Mouse (Mus musculus) CH12.LX (cell line): ENCODE measurements around the gene Sesn1. TPM values are rescaled to one million over a fixed set of nuclear protein-coding genes. Genes with fewer than 3 reads are reported as not detected.

Source experiments
- DNase-seq: peaks from one replicate; pipeline ENCODE4 v3.0.0-alpha.2; 2013; ENCODE audit errors: extremely low read depth
- H3K27ac ChIP-seq: 2 replicates; pipeline ENCODE4 v1.5.1; 2012; ENCODE audit warnings: low read depth, mild to moderate bottlenecking, control low read depth, moderate library complexity; ENCODE audit not compliant: insufficient read depth
- H3K27me3 ChIP-seq: replicated peaks from 2 replicates; pipeline ENCODE3; 2012; ENCODE audit warnings: inconsistent platforms
- H3K36me3 ChIP-seq, 2 experiments: replicated peaks in 1 of 2; 2 replicates each; pipeline versions ENCODE3 to v1.6.1; 2012; ENCODE audit warnings: inconsistent platforms in 1 of 2, low read length in 1 of 2, mild to moderate bottlenecking in 1 of 2, mixed read lengths in 1 of 2, moderate library complexity in 1 of 2; ENCODE audit not compliant: control insufficient read depth in 1 of 2, insufficient read depth in 1 of 2
- H3K4me1 ChIP-seq, 2 experiments: 2 replicates each; pipeline ENCODE4 v1.6.1; 2012; ENCODE audit warnings: inconsistent platforms in 1 of 2, moderate library complexity in 1 of 2; ENCODE audit not compliant: insufficient read depth in 2 of 2, control insufficient read depth in 1 of 2
- H3K4me2 ChIP-seq: 2 replicates; pipeline ENCODE4 v1.6.1; 2012; ENCODE audit warnings: low read depth, mild to moderate bottlenecking, control low read depth; ENCODE audit not compliant: poor library complexity, insufficient read depth, severe bottlenecking
- H3K4me3 ChIP-seq, 3 experiments: fragments of 150-350 bp in 1 of 3; sonication (generic) in 1 of 3; replicated peaks in 1 of 3; 2 replicates each; pipeline versions ENCODE3 to v1.5.1; 2011 to 2012; ENCODE audit warnings: low read depth in 2 of 3, low read length in 2 of 3, mild to moderate bottlenecking in 2 of 3, moderate library complexity in 2 of 3, control low read depth in 1 of 3, improper control_type of control experiment in 1 of 3, inconsistent platforms in 1 of 3, mixed read lengths in 1 of 3; ENCODE audit not compliant: poor library complexity in 1 of 3
- H3K79me2 ChIP-seq: replicated peaks from 2 replicates; pipeline ENCODE4 v1.6.1; 2012; ENCODE audit warnings: mild to moderate bottlenecking, moderate library complexity; ENCODE audit not compliant: control insufficient read depth, poor library complexity, insufficient read depth, severe bottlenecking; ENCODE audit errors: extremely low read depth
- H3K9ac ChIP-seq: 2 replicates; pipeline ENCODE4 v1.6.1; 2012; ENCODE audit warnings: low read depth, mild to moderate bottlenecking, control low read depth, moderate library complexity; ENCODE audit not compliant: insufficient read depth
- H3K9me3 ChIP-seq: replicated peaks from 2 replicates; pipeline ENCODE3; 2012; ENCODE audit warnings: low read length, inconsistent platforms, mixed read lengths
- BHLHE40 ChIP-seq: IDR thresholded peaks from 2 replicates; pipeline ENCODE4 v1.6.1; 2011; ENCODE audit warnings: mild to moderate bottlenecking, low read depth, low read length, improper control_type of control experiment
- CHD1 ChIP-seq: IDR thresholded peaks from 2 replicates; pipeline ENCODE4 v1.6.1; 2012; ENCODE audit warnings: low read depth, low read length, improper control_type of control experiment, inconsistent platforms
- CTCF ChIP-seq, 2 experiments: IDR thresholded peaks in 1 of 2; conservative IDR thresholded peaks in 1 of 2; 2 replicates each; pipeline ENCODE4 v1.5.1; 2011 to 2012; ENCODE audit warnings: low read depth in 2 of 2, low read length in 2 of 2, improper control_type of control experiment in 1 of 2, inconsistent platforms in 1 of 2, mild to moderate bottlenecking in 1 of 2, moderate library complexity in 1 of 2
- ELF1 ChIP-seq: IDR thresholded peaks from 2 replicates; pipeline ENCODE4 v1.6.1; 2014; ENCODE audit warnings: low read depth, mild to moderate bottlenecking, inconsistent platforms, low read length, improper control_type of control experiment
- ETS1 ChIP-seq: conservative IDR thresholded peaks from 2 replicates; pipeline ENCODE4 v1.6.1; 2012; ENCODE audit warnings: low read depth, mild to moderate bottlenecking, inconsistent platforms, low read length, improper control_type of control experiment, moderate library complexity
- GABPA ChIP-seq: IDR thresholded peaks from 2 replicates; pipeline ENCODE4 v1.6.1; 2012; ENCODE audit warnings: low read depth, low read length, improper control_type of control experiment, inconsistent platforms; ENCODE audit not compliant: insufficient replicate concordance
- HCFC1 ChIP-seq: IDR thresholded peaks from 2 replicates; pipeline ENCODE4 v1.6.1; 2012; ENCODE audit warnings: low read depth, mild to moderate bottlenecking, inconsistent platforms, low read length, improper control_type of control experiment
- IRF4 ChIP-seq: IDR thresholded peaks from 2 replicates; pipeline ENCODE4 v1.6.1; 2014; ENCODE audit warnings: low read depth, mild to moderate bottlenecking, inconsistent platforms, low read length, improper control_type of control experiment
- KAT2A ChIP-seq: IDR thresholded peaks from 2 replicates; pipeline ENCODE4 v1.6.1; 2012; ENCODE audit warnings: low read length, improper control_type of control experiment, inconsistent platforms; ENCODE audit not compliant: insufficient replicate concordance
- MAX ChIP-seq: IDR thresholded peaks from 2 replicates; pipeline ENCODE4 v1.6.1; 2011; ENCODE audit warnings: low read length, improper control_type of control experiment
- MAZ ChIP-seq: IDR thresholded peaks from 2 replicates; pipeline ENCODE4 v1.6.1; 2012; ENCODE audit warnings: low read depth, mild to moderate bottlenecking, inconsistent platforms, low read length, improper control_type of control experiment, moderate library complexity
- MEF2A ChIP-seq: IDR thresholded peaks from 2 replicates; pipeline ENCODE4 v1.6.1; 2014; ENCODE audit warnings: low read depth, mild to moderate bottlenecking, inconsistent platforms, low read length, improper control_type of control experiment, borderline replicate concordance
- MYC ChIP-seq: IDR thresholded peaks from 2 replicates; pipeline ENCODE4 v1.6.1; 2011; ENCODE audit warnings: low read depth, mild to moderate bottlenecking, improper control_type of control experiment, low read length
- PAX5 ChIP-seq: IDR thresholded peaks from 2 replicates; pipeline ENCODE4 v1.6.1; 2012; ENCODE audit warnings: low read length, inconsistent platforms, mixed read lengths
- SIN3A ChIP-seq: IDR thresholded peaks from 2 replicates; pipeline ENCODE4 v1.6.1; 2012; ENCODE audit warnings: low read length, improper control_type of control experiment, inconsistent platforms
- TCF12 ChIP-seq: IDR thresholded peaks from 2 replicates; pipeline ENCODE4 v1.6.1; 2014; ENCODE audit warnings: low read depth, mild to moderate bottlenecking, inconsistent platforms, low read length, improper control_type of control experiment
- UBTF ChIP-seq: IDR thresholded peaks from 2 replicates; pipeline ENCODE4 v1.6.1; 2012; ENCODE audit warnings: low read depth, mild to moderate bottlenecking, inconsistent platforms, low read length, improper control_type of control experiment, moderate library complexity
- USF1 ChIP-seq: IDR thresholded peaks from 2 replicates; pipeline ENCODE4 v1.6.1; 2014; ENCODE audit warnings: low read depth, mild to moderate bottlenecking, inconsistent platforms, low read length, improper control_type of control experiment
- USF2 ChIP-seq: conservative IDR thresholded peaks from 2 replicates; pipeline ENCODE4 v1.6.1; 2011; ENCODE audit warnings: low read depth, low read length, improper control_type of control experiment
- ZMIZ1 ChIP-seq: IDR thresholded peaks from 2 replicates; pipeline ENCODE4 v1.6.1; 2012; ENCODE audit warnings: low read depth, mild to moderate bottlenecking, inconsistent platforms, low read length, improper control_type of control experiment
- ZNF384 ChIP-seq: IDR thresholded peaks from 2 replicates; pipeline ENCODE4 v1.6.1; 2012; ENCODE audit warnings: low read depth, low read length, improper control_type of control experiment, inconsistent platforms
- dilution Hi-C: fragments of 300-500 bp; cut with MboI; formaldehyde crosslinking; loops from 2 replicates; pipeline ENCODE4 v1.14.3; 2020; ENCODE audit warnings: low sequenced_read_pairs; ENCODE audit not compliant: extremely low pct_unique_long_range_greater_than_20kb, extremely low pct_ligation_motif_present
- in situ Hi-C: fragments of 300-500 bp; cut with MboI; formaldehyde crosslinking; loops from 3 replicates; pipeline ENCODE4 v1.14.3; 2019; ENCODE audit warnings: low sequenced_read_pairs, low pct_ligation_motif_present, low pct_unique_long_range_greater_than_20kb, mixed read lengths
- polyA plus RNA-seq: library from polyadenylated mRNA; unstranded; fragments of >175 nt; gene quantifications from 2 replicates; pipeline ENCODE4 v1.2.1, GENCODE M21; 2012; ENCODE audit warnings: low read depth; ENCODE audit not compliant: insufficient read length
- total RNA-seq, 2 experiments: library from RNA; depleted of rRNA; stranded (reverse); fragments of 300-350 nt in 1 of 2; fragments of >200 nt in 1 of 2; gene quantifications; 2 replicates each; pipeline ENCODE4 v1.2.3; 2012 to 2014

The Sesn1 gene
- total and polyA plus RNA-seq, 3 experiments, result 10.4 to 27.8 (median 22.0) TPM

DNA sequence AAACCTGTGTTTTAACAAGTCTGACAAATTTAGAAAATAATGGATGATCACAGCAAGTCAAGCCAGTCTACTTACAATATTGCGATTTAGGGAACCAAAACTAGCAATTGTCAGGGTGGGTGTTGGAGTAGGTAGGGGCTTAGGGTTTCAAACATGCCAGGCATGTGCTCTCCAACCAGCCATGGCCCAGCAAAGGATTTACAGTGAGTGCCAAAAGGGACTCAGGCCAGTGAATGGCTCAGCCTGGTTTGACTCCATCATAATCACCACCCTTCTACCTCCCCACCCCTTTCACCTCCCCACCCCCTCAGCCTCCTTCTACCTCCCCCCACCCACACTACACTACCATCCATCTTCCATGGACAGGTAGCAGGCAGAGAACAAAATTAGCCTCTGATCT lies 69.9 kb downstream of the Sesn1 start:
- Histone ChIP-seq H3K4me1 (peaks cover 0 to 44% of the 10 kb centered on the region in 2 experiments; a peak in 3 of 4 replicates), H3K27ac (no peak overlapping the region), H3K4me3 (no peak overlapping the region), H3K9ac (no peak overlapping the region), H3K4me2 (no peak overlapping the region), H3K36me3 (no peaks in the 10 kb centered on the region), H3K79me2 (no peaks in the 10 kb centered on the region), H3K27me3 (no peaks in the 10 kb centered on the region), H3K9me3 (no peaks in the 10 kb centered on the region)
- in situ Hi-C loops (loop anchor here (10.0 kb wide), 1 partner anchor 45 kb away; no protein-coding TSS in a partner anchor), dilution Hi-C loops (no loop called here)
- DNase-seq, result no peak
- TF ChIP-seq ETS1 (no peak), MYC (no peak), USF2 (no peak), ZNF384 (no peak), USF1 (no peak), IRF4 (no peak), PAX5 (no peak), ZMIZ1 (no peak), ELF1 (no peak), UBTF (no peak), BHLHE40 (no peak), TCF12 (no peak), MAZ (no peak), CHD1 (no peak)

DNA sequence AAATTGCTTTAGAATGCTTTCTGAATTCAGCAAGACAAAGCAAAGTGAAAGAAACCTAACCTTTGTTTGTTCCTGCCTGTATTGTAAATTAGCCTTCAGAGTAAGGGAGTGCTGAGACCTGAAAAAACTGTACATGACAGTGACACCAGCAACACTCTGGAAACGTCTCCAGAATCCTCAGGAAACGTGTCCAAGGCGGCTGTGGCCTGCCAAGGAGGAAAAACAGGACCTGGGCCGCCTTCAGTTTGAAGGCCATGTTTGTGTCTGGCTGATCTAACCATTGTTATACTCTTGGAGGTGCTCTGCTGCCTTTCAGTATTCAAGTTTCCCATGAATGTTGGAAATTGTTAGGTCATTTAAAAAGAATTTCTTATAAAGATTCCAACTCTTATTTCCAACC lies 70.5 kb downstream of the Sesn1 start:
- no peak for DNase-seq
- dilution Hi-C loops, result no loop called here
- H3K9me3 ChIP-seq, result no peaks in the 10 kb centered on the region
- no peak overlapping the region for H3K27ac ChIP-seq
- no peak overlapping the region for H3K9ac ChIP-seq
- no peaks in the 10 kb centered on the region for H3K79me2 ChIP-seq
- H3K36me3 ChIP-seq, result no peaks in the 10 kb centered on the region
- in situ Hi-C loops, result loop anchor here (10.0 kb wide), 1 partner anchor 45 kb away; no protein-coding TSS in a partner anchor
- TF ChIP-seq MAX (no peak), IRF4 (no peak), KAT2A (no peak), CTCF (conservative IDR thresholded peaks at IDR 0.05 in 1 of 2, IDR thresholded peaks at IDR 0.05 in 1 of 2; ENCODE audit: low read depth in 2 of 2, low read length in 2 of 2) (no peak), GABPA (no peak), SIN3A (no peak), HCFC1 (no peak), MEF2A (no peak)
- TF ChIP-seq, all 38 proteins: peak for 0
- Histone ChIP-seq H3K4me3 (no peak overlapping the region), H3K27me3 (no peaks in the 10 kb centered on the region), H3K4me1 (peaks cover 0 to 44% of the 10 kb centered on the region in 2 experiments; a peak in 3 of 4 replicates), H3K4me2 (no peak overlapping the region)
